Mouse (Mus musculus) E14TG2a.4 (cell line): ENCODE measurements around the gene Hsf2bp.

Experiments
- H3K27me3 ChIP-seq: 2 replicates; pipeline ENCODE4 v1.6.1; 2014; ENCODE audit warnings: low read length, control low read depth; ENCODE audit not compliant: insufficient read depth
- H3K36me3 ChIP-seq: 2 replicates; pipeline ENCODE4 v1.6.1; 2014; ENCODE audit warnings: low read length, control low read depth; ENCODE audit not compliant: insufficient read depth
- H3K4me1 ChIP-seq: replicated peaks from 2 replicates; pipeline ENCODE4 v1.6.1; 2014; ENCODE audit warnings: low read depth, low read length, control low read depth
- H3K4me3 ChIP-seq: replicated peaks from 2 replicates; pipeline ENCODE4 v1.5.1; 2014; ENCODE audit warnings: mild to moderate bottlenecking, low read length
- H3K9me3 ChIP-seq: 2 replicates; pipeline ENCODE4 v1.6.1; 2014; ENCODE audit warnings: low read length, control low read depth
- CTCF ChIP-seq: conservative IDR thresholded peaks from 2 replicates; pipeline ENCODE4 v1.5.1; 2014; ENCODE audit warnings: low read length
- NANOG ChIP-seq: IDR thresholded peaks from 2 replicates; pipeline ENCODE4 v1.6.1; 2014; ENCODE audit warnings: borderline replicate concordance, low read length, mixed read lengths
- POU5F1 ChIP-seq: IDR thresholded peaks from 2 replicates; pipeline ENCODE4 v1.6.1; 2014; ENCODE audit warnings: low read length, borderline replicate concordance

Gene Hsf2bp

DNA sequence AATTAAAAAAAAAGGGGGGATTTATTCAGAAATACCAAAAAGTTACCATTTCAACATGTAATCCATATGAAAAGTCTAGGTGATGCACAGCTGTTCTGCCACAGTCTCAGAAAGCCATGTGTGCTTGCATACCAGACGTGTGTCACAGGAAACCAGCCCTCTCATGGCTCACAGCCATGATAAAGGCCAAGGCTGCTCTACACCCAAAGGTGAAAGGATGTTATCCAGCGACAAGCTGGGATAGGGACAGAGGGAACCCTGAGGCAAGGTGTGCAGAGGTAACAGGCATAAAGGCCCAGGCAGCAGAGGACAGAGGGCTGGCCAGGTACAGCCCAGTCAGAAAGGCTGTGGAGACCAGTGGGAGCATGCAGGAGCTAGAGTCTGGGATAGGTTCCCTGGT is 27.5 kb upstream of the Hsf2bp start:
- Histone ChIP-seq H3K9me3 (no peaks in the 10 kb centered on the region), H3K27me3 (no peaks in the 10 kb centered on the region), H3K4me3 (no peak overlapping the region), H3K36me3 (peaks cover 78% of the 10 kb centered on the region), H3K4me1 (peaks cover 42% of the 10 kb centered on the region)
- no peak for TF ChIP-seq CTCF
- TF ChIP-seq NANOG: no peak

DNA sequence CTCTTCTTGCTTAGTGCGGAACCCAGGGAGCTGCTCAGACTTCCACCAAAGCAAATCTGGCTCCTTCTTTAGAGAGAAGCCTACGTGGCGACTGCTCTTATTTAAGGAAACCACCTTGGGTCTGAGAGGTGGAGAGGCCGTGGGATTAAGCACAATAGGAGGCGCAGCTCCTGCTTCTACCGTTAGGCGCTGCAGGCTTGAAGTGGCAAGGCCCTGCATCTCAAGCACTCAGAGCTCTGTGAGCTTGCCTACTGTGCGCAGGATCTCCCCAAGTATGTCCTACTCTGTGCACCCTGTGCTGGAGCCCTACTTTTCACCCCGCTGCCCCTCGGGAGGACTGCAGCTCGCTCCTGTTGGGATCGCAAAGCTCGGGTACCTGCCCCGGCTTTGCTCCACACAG is 25.1 kb upstream of the Hsf2bp start:
- H3K4me1 ChIP-seq: peaks cover 62% of the 10 kb centered on the region
- 0 out of 2 replicates have a peak overlapping the region, but pooled peaks have one; percentile 10 for H3K4me3 ChIP-seq
- no peaks in the 10 kb centered on the region for H3K27me3 ChIP-seq
- H3K36me3 ChIP-seq: peaks cover 99% of the 10 kb centered on the region
- TF ChIP-seq NANOG (no peak), POU5F1 (no peak), CTCF (no peak)
- H3K9me3 ChIP-seq: no peaks in the 10 kb centered on the region

DNA sequence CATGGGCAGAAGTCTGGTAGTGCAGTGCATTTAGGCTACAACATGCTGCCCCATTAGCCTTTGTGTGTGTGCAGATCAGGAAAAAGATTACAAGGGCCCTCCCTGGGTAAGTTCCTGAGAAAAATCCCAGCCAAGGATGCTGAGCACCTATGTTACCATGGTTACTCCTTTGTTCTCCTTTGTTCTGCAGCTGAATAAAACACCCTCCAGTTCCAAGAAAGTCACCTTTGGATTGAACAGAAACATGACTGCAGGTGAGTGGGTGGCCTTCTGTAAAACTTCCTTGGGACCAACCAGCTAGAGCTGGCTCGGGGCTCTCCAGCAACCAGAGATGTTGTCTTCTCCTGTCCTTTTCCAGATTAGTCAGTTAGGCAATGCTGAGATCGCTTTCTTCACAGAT is 22.9 kb upstream of the Hsf2bp start:
- no peak for TF ChIP-seq POU5F1
- TF ChIP-seq CTCF: no peak
- no peak for TF ChIP-seq NANOG
- Histone ChIP-seq H3K4me3 (no peak overlapping the region), H3K4me1 (peaks cover 74% of the 10 kb centered on the region), H3K27me3 (no peaks in the 10 kb centered on the region), H3K36me3 (peaks cover 100% of the 10 kb centered on the region), H3K9me3 (no peaks in the 10 kb centered on the region)

DNA sequence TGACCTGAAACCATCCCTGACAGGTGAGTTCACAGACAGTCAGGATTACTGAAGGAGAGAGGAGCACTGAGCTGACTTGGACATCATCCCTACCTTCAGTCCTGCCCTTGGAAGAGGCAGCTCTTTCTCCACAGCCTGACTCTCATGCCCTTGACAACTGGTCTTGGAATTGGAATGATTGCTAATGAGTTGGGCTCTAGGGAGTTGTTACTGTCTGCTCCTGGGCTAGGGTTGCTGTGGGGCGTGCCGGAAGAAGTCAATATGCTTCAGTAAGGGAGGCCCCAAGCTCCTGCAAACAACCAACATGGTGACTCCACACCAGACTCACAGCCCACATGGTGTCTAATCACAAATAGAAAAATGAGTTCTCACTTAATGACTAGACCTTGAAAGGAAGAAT is 21.7 kb upstream of the Hsf2bp start:
- H3K4me3 ChIP-seq: no peak overlapping the region
- H3K9me3 ChIP-seq: no peaks in the 10 kb centered on the region
- no peaks in the 10 kb centered on the region for H3K27me3 ChIP-seq
- TF ChIP-seq NANOG: no peak
- TF ChIP-seq POU5F1: no peak
- TF ChIP-seq CTCF: no peak
- peaks cover 100% of the 10 kb centered on the region for H3K36me3 ChIP-seq
- H3K4me1 ChIP-seq: peaks cover 76% of the 10 kb centered on the region

DNA sequence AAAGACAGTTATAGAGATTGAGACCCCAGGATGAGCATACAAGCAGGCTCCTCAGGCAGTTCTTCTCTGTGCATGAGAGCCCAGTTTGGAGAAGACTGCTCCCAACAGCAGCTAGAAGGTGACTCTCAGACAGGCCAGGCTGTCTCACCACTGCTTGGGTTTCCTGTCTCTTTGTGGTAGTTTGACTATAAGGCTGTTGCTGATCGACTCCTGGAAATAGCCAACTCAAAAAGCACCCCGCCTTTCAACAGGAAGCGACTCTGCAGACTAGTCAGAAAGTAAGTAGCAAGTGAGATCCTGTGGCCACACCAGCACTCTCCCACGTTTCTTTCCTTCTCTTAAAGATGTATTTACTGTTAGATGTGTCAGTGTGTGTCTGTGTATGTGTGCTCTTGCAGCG is 17.5 kb upstream of the Hsf2bp start:
- Histone ChIP-seq H3K27me3 (no peaks in the 10 kb centered on the region), H3K36me3 (peaks cover 100% of the 10 kb centered on the region), H3K4me3 (no peak overlapping the region), H3K9me3 (no peaks in the 10 kb centered on the region), H3K4me1 (peaks cover 70% of the 10 kb centered on the region)
- no peak for TF ChIP-seq NANOG
- no peak for TF ChIP-seq POU5F1
- no peak for TF ChIP-seq CTCF

DNA sequence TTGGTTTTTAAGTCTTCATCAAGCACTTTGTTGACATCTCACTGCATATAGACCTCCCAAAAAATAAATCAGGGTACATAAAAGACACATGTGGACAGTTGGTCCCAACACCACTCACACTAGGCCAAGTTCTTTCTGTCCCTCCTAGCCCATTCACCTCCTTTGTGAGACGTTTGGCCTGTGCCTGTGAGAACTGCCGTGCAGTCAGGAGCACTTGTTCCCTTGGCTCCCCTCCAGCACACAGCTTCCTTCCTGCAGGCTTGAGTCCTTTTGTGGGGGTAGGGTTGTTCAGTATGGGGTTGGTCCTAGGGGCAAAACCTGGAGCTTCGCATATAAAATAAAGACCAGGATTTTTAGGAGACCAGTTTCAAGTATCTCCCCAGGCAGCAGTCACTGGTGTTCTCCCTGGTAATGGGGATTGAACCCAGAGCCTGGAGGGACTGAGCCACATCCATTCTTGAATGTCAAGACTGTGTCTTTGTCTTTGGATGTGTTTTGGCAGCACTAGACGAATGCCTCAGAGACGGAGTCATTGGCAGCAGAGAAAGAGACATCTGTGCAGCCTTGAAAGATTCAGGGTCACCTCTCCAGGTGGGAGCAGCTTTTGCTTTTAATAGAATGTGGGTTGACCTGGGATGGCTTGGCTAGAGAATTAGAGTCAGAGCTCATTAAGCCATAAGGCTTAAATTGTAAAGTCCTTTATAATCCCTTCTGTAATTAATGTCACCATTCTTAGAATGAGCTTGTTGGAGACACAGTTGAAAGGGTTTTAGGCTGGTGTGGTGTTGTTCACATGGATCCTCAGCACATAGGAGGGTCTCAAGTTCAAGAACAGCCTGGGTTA is 16.3 kb upstream of the Hsf2bp start:
- peaks cover 62% of the 10 kb centered on the region for H3K4me1 ChIP-seq
- no peak for TF ChIP-seq NANOG
- TF ChIP-seq POU5F1: no peak
- TF ChIP-seq CTCF: no peak
- no peaks in the 10 kb centered on the region for H3K27me3 ChIP-seq
- H3K9me3 ChIP-seq: no peaks in the 10 kb centered on the region
- no peak overlapping the region for H3K4me3 ChIP-seq
- H3K36me3 ChIP-seq: peaks cover 100% of the 10 kb centered on the region

DNA sequence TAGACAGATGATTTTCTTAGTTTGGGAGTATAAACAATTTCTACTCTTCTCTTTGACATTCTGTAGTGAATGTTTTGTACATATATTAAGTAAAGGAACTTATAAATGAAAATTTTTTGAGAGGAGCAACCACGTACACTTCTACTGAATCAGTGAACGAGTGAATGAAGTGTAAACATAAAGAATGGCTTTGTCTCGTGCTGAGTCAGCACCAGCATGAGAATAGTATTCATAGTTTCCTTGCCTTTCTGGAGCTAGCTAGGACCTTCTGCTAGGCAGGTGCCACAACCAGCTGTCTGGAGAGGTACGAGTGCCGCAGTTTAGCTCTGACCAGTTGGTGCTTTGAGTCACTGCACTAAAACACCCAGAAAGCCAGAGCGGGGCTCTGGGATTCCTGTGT is 14.5 kb upstream of the Hsf2bp start:
- Histone ChIP-seq H3K9me3 (no peaks in the 10 kb centered on the region), H3K4me1 (peaks cover 56% of the 10 kb centered on the region), H3K4me3 (no peak overlapping the region), H3K27me3 (no peaks in the 10 kb centered on the region), H3K36me3 (peaks cover 100% of the 10 kb centered on the region)
- TF ChIP-seq NANOG: no peak
- TF ChIP-seq CTCF: no peak
- no peak for TF ChIP-seq POU5F1

DNA sequence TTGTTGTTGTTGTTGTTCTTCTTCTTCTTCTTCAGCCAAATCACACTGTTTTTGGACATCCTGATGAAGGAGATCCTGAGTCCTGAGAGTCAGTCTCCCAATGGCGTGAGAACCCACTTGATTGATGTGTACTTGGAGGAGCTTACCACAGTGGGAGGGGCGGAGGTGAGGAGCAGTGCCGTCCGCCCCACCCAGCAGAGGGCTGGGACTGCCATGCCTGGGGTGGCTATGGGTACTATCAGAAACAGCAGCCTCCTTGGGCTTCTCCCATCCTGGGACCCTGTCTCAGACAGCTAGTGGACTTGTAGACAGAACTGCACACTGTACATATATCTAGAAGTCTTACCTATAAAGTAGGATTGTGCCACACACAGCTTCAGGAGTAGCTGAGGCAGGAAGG is 13.8 kb upstream of the Hsf2bp start:
- H3K9me3 ChIP-seq: no peaks in the 10 kb centered on the region
- no peak overlapping the region for H3K4me3 ChIP-seq
- peaks cover 100% of the 10 kb centered on the region for H3K36me3 ChIP-seq
- peaks cover 60% of the 10 kb centered on the region for H3K4me1 ChIP-seq
- no peaks in the 10 kb centered on the region for H3K27me3 ChIP-seq
- TF ChIP-seq CTCF: no peak
- TF ChIP-seq POU5F1: no peak
- no peak for TF ChIP-seq NANOG

DNA sequence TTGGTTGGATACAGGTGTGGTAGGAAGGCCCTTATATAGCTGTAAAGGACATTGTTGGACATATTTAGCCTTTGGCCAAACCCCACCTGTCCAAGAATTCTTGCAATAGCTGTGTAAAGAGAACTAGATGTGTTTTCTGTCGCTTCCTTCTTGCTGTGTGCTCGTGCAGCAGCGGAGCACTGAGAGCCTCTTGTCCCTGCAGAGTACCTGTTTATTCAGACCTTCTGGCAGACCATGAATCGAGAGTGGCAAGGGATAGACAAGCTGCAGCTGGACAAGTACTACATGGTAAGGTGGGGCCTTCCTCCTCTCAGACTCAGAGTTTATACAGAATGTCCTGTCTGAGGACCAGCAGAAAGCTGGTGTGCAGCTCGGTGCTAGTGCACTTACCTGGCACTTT is 12.2 kb upstream of the Hsf2bp start:
- H3K27me3 ChIP-seq: no peaks in the 10 kb centered on the region
- no peak overlapping the region for H3K4me3 ChIP-seq
- peaks cover 100% of the 10 kb centered on the region for H3K36me3 ChIP-seq
- no peaks in the 10 kb centered on the region for H3K9me3 ChIP-seq
- peaks cover 70% of the 10 kb centered on the region for H3K4me1 ChIP-seq
- TF ChIP-seq POU5F1: no peak
- TF ChIP-seq CTCF: no peak
- TF ChIP-seq NANOG: no peak
